Mouse (Mus musculus) kidney, postnatal 25 days (tissue): ENCODE measurements around the gene Gm1043.

ENCODE experiments used
- DNase-seq, 2 experiments: peaks; one replicate each; pipeline ENCODE4 v3.0.0; 2021; ENCODE audit warnings: mixed read lengths in 2 of 2

Gene Gm1043

GRCm38 (mm10) chr5:37206364-37206763, 121.2 kb downstream of the Gm1043 start:
- DNase-seq = peak in 1 of 2 experiments; percentile 29

DNA sequence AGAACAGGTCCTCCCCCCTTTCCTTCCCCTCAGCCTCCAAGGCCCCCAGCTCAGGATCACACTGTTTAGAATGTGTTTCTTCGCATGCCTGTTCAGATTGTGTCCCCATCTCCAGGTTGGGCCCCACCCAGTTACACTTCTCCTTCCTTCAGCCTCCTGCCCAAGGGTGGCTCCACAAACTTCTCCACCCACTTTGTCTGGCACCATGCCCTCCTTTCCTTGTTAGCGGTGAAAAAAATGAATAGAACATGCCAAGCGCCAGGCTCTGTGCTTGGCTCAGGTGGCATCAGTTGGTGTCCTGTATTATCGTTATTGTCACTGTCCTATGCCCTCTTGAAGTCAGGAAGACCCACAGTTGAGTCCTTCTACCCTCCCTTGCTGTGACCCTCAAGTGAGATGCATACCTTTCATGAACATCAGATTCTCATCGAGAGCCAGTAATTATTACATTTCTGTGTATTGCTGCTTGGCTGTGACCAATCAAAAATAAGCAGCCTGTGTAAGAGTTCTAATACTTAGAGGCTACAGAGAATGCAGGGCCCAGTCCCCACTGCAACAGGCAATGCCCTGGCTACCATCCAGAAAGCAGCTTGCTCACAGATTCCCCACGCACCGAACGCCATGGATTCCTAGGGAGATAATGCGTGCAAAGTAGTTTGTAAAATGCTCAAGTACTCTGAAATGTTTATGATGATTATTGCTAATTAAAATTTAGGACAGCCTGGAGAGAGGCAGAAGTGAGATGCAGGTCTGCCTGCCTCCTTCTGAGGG, 128.0 kb downstream of the Gm1043 start:
- no peak for DNase-seq

DNA sequence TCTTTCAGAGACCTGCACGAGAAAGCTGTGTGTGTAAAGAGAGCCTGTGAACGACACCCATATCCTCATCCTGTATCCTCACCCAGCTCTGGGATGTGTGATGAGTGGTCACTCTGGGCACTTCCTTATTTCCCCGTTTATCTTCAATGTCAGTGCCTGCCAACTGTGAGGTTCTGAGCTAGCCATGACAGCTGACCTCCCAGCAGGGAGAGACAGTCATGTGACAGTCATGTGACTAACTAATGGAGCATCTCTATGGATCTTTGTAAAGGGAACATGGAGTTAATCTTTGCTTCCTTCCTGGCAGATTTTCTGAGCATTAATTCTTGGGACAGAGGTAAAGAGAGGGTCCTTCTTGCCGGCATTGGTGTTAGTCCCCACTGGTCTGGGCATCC, 128.5 kb downstream of the Gm1043 start:
- DNase-seq = no peak

DNA sequence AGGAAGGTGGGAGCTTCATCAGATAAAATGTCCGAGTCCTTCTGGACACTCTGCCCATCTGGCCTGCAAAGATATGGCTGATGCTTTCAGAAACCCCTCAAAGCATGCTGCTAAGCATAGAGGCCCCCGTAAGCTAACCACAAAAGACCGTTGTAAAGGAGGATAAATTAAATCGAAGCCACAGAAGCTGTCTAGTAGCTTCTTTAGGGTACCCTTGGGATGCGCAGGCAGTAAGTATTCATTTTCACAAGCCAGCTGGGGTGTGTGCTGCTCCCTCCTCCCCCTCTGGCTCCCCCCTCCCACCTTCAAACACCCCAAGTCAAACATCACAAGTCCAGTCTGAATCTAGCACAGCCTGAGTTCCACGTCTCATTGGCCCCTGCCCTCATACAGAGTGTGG, 129.4 kb downstream of the Gm1043 start:
- no peak for DNase-seq

DNA sequence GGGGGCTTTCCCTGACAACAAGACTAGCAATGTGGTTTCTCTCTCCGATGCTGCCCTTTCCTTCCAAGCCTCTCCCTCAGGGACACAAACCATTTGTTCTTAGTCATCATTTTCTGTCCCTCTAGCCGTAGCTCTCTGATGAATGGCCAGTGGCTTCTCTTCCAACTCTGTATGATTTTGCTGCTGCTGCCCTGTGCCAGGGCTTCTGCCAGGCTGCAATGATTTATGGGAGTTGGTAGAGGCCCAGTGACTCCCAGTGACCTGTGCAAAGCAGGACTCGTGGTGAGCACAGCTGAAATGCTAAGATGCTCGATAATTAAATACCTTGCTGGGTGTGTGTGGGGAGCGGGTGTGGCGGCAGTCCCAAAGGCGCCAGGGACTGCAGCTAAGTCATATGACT, 130.1 kb downstream of the Gm1043 start:
- DNase-seq = no peak

DNA sequence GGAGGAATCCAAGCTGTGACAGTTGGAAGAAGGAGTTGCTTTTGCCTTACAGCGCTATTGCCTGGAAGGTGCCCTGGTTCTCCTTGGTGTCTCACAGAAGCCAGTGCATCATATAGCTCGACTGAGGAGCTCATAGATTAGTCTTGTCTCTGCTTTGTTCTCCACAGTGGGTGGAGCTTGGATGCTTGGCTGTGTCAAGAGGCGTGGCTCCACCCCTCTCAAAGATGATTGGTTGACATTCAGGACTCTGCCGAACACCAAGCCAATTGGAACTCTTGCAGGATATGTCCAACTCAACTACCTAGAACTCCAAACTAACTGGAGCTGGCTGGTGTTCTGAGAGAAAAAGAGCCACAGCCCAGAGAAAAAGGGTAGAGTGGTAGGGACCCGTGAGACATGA, 134.4 kb downstream of the Gm1043 start:
- DNase-seq = no peak

- no peak for DNase-seq
These were observed 135.4 kb downstream of the Gm1043 start for GRCm38 (mm10) chr5:37220575-37220974.

- DNase-seq = no peak
These were observed 136.4 kb downstream of the Gm1043 start for GRCm38 (mm10) chr5:37221563-37221962.

- DNase-seq = no peak
These were observed 137.1 kb downstream of the Gm1043 start for GRCm38 (mm10) chr5:37222316-37222715.

- DNase-seq = no peak
These were observed 140.5 kb downstream of the Gm1043 start for GRCm38 (mm10) chr5:37225708-37226107.

DNA sequence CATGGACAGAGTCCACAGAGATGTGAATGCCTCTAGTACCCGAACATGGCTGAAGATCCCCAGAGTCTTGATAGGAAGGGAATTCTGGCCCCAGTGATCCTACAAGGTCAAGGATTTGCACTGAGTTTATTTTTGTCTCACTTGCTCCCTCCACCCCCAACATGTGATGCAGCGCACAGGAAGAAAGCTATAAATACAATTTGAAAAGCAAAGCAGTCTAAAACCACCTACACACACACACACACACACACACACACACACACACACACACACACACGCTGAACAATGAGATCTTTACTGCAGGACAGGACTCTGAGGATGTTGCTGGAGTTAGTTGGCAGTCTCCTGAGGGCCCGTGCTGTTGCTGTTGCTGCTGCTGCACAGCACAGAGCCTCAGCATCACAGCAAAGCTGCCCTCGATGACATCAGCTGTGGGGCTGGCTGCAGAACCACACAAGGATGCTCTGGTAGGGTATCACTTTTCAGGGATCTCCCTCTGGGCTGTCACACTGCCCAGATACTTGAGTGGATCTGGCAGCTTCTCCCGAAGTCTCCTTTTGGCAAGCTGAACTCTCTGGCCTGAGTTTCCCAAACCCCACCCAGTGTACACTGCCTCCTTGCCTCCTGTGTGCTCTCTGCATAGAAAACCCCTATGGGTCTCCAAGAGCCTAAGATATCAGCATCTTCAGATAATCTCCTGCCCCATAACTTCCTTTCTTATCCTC, 142.9 kb downstream of the Gm1043 start:
- no peak for DNase-seq

DNA sequence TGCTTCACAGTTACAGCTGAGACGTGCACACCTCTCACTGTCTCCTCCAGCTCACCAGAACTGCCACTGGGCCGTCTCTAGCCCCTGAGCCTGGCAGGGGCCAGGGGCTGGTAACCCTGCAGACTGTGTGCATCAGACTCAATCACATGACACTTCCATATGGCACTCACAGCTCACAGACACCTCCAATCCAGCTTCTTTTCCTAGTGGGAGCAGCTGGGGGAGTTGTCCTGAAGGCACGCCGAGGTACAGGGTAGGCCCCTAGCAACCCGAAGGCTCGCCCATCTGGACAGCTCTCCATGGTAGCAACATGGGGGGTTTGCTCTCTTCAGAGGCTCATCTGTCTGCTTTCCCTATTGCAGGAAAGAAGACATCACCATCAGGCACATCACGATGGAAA, 143.7 kb downstream of the Gm1043 start:
- no peak for DNase-seq

GRCm38 (mm10) chr5:37233010-37233557, 147.9 kb downstream of the Gm1043 start:
- no peak for DNase-seq

DNA sequence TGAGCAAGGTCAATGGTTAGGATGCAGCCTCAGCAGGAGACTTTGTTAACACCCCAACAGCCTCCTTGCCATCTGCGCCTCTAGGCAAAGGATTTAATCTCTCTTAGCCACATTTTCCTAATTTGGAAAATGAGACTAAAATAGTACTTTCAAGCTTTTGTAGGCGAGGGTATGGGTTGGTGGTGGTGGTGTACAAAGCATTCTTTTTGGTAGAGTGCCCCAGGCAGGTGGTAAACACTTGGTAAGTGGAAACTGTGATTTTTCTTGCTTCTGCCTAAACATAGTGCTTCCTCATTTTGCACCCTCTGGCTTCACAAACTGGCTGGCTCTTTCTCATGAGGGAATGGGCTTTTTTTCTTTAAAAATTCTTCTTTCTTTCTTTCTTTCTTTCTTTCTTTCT, 153.5 kb downstream of the Gm1043 start:
- DNase-seq = no peak

DNA sequence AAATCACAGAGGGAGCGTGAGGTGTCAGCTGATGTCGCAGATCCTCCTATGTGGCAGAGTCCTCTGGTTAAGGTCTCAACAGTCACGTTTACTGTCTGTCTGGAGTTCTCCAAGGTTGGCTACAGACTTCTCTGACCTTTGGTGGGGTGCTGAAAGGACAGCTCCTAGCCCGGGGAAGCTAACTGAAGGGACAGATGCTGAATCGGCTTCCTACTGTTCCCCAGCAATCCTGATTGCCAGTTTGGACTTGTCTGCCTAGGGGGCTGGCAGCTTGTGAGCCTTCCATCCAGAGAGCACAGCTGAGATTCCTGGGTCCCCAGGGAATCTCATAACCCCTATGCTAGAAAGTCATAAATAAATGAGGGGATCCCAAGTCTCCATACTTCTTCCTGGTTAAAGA, 155.4 kb downstream of the Gm1043 start:
- DNase-seq = peak in 1 of 2 experiments; percentile 18

DNA sequence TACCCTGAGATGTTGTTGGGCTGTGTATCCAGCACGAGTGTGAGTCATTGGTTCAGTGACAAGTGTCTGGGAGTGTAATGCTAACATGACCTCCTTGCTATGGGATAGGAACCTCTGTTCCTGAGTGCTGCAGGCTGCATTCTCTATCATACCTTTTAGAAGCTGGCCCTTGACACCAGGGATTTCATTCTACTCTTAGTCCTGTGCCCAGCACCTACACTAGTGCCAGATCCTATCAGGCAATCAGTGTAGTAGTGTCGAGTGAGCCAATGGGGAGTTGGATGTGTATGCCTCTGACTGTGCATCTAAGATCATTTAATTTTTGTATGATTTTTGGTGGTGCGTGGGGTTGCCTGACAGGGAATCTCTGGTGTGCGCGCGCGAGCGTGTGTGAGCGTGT, 156.1 kb downstream of the Gm1043 start:
- DNase-seq = no peak

- DNase-seq = no peak
These were observed 156.5 kb downstream of the Gm1043 start, which contains the start of gene Crmp1 for GRCm38 (mm10) chr5:37241651-37242151. Gene Crmp1 (plus strand): TSS chr5:37241940.

- no peak for DNase-seq
These were observed 157.4 kb downstream of the Gm1043 start for GRCm38 (mm10) chr5:37242360-37243168.

DNA sequence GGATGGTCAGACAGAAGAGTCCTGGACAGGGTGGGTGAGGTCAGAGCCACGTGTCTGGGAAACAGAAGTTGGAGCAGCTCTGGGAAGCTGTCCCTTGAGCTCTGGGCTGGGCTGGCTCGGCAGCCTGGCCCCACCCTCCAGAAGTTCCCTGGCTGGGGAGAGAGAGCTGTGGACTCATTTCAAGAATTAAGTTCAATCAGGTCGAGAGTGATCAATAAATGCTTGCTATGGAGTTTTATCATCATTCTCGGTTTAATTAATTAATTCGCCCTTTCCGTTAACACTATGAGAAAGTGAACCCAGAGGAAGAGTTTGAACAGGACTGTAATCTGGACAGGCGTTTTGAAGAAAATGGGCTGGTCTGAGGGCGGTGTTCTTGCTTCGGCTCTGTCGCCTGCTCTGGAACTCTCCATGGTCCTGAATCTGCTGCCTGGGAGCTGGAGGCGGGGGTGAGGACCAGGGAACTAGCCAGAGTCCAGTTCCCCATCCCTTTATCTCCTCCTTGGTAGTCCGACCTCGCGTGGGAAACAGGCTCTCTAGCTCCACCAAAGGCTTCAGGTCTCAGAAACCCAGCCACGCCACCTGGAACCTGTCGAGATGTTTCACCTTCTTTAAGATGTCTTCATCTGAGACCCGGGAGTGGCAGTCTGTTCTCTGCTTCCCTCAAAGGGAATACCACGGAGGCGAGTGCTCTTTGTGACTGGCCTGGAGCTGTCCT, 158.2 kb downstream of the Gm1043 start:
- peak; percentile 68 to 79 for DNase-seq

- DNase-seq = no peak
These were observed 159.0 kb downstream of the Gm1043 start for GRCm38 (mm10) chr5:37244161-37244560.

- DNase-seq = no peak
These were observed 159.6 kb downstream of the Gm1043 start for GRCm38 (mm10) chr5:37244666-37245242.

- DNase-seq = no peak
These were observed 160.5 kb downstream of the Gm1043 start for GRCm38 (mm10) chr5:37245651-37246050.
